Mouse (Mus musculus): ENCODE measurements around the gene Pcolce. TPM values are rescaled to one million over a fixed set of nuclear protein-coding genes. Genes with fewer than 3 reads are reported as not detected.

Pcolce gene
- polyA plus RNA-seq (2015; fragmentation: Nextera tagmentation; extraction: Ambion mirVana): 152 and 157 TPM in 2 replicates

- no peak for ATAC-seq (ENCODE audit: low FRiP score, low read depth)
- H3K9ac ChIP-seq: peak within 1 kb of the TSS; percentile 26; the same call in 1 of the 2 replicates
- H3K4me3 ChIP-seq: no peak within 1 kb of the TSS
- no peaks in the 10 kb centered on the region for H3K9me3 ChIP-seq
- no peaks in the 10 kb centered on the region for H3K36me3 ChIP-seq
- 47% methylated on average over 11 of the region's 11 CpGs for WGBS
- H3K27ac ChIP-seq: peak within 1 kb of the TSS; percentile 99
- no peak within 1 kb of the TSS for H3K4me2 ChIP-seq (replicated peaks)
- H3K27me3 ChIP-seq: no peaks in the 10 kb centered on the region
- peaks cover 53% of the 10 kb centered on the region for H3K4me1 ChIP-seq
These were observed at the start of gene Pcolce for GRCm38 (mm10) chr5:137613550-137613949. Pcolce (minus strand) TSS chr5:137613784.

- no peak for ATAC-seq (ENCODE audit: low FRiP score, low read depth)
- Histone ChIP-seq H3K4me2 (replicated peaks) (no peak overlapping the region), H3K36me3 (peaks cover 79% of the 10 kb centered on the region), H3K9ac (no peak overlapping the region), H3K4me3 (no peak overlapping the region), H3K27me3 (no peaks in the 10 kb centered on the region), H3K27ac (no peak overlapping the region), H3K4me1 (no peaks in the 10 kb centered on the region), H3K9me3 (no peaks in the 10 kb centered on the region)
- WGBS: 80% methylated on average over 9 of the region's 9 CpGs
These were observed 49.5 kb upstream of the Pcolce start for GRCm38 (mm10) chr5:137663057-137663456.

- peaks cover 63% of the 10 kb centered on the region for H3K36me3 ChIP-seq
- WGBS: 92% methylated on average over 6 of the region's 6 CpGs
- ATAC-seq (ENCODE audit: low FRiP score, low read depth): no peak
These were observed 46.6 kb upstream of the Pcolce start for GRCm38 (mm10) chr5:137660064-137660688.

GRCm38 (mm10) chr5:137656977-137657376, 43.4 kb upstream of the Pcolce start:
- WGBS: 27% methylated on average over 6 of the region's 6 CpGs
- no peak overlapping the region for H3K9ac ChIP-seq
- no peaks in the 10 kb centered on the region for H3K27me3 ChIP-seq
- no peak overlapping the region for H3K4me3 ChIP-seq
- no peaks in the 10 kb centered on the region for H3K9me3 ChIP-seq
- no peak overlapping the region for H3K4me2 ChIP-seq (replicated peaks)
- H3K4me1 ChIP-seq: 0 out of 2 replicates have a peak, but pooled peaks cover 6% of the 10 kb centered on the region
- ATAC-seq (ENCODE audit: low FRiP score, low read depth): peak; percentile 51; the same call in 1 of the 2 replicates
- peaks cover 59% of the 10 kb centered on the region for H3K36me3 ChIP-seq
- H3K27ac ChIP-seq: no peak overlapping the region; the same call in 1 of the 2 replicates

More at GRCm38 (mm10) chr5:137660064-137660688, 46.6 kb upstream of the Pcolce start:
- Histone ChIP-seq H3K27me3 (no peaks in the 10 kb centered on the region), H3K4me3 (no peak overlapping the region), H3K4me1 (0 out of 2 replicates have a peak, but pooled peaks cover 6% of the 10 kb centered on the region), H3K4me2 (replicated peaks) (no peak overlapping the region), H3K9me3 (no peaks in the 10 kb centered on the region), H3K9ac (no peak overlapping the region), H3K27ac (no peak overlapping the region)

- peaks cover 53% of the 10 kb centered on the region for H3K36me3 ChIP-seq
These were observed 41.2 kb upstream of the Pcolce start for GRCm38 (mm10) chr5:137654746-137655145.

GRCm38 (mm10) chr5:137653366-137653765, 39.8 kb upstream of the Pcolce start:
- peaks cover 39% of the 10 kb centered on the region for H3K36me3 ChIP-seq
- no peak overlapping the region for H3K9ac ChIP-seq
- no peak overlapping the region for H3K27ac ChIP-seq
- ATAC-seq (ENCODE audit: low FRiP score, low read depth): no peak
- no peak overlapping the region for H3K4me2 ChIP-seq (replicated peaks)
- H3K27me3 ChIP-seq: no peaks in the 10 kb centered on the region
- peaks cover 28% of the 10 kb centered on the region for H3K4me1 ChIP-seq
- WGBS: 90% methylated on average over 10 of the region's 10 CpGs
- no peaks in the 10 kb centered on the region for H3K9me3 ChIP-seq
- no peak overlapping the region for H3K4me3 ChIP-seq

More at GRCm38 (mm10) chr5:137654746-137655145, 41.2 kb upstream of the Pcolce start:
- Histone ChIP-seq H3K4me2 (replicated peaks) (no peak overlapping the region), H3K27ac (no peak overlapping the region), H3K9ac (no peak overlapping the region), H3K27me3 (no peaks in the 10 kb centered on the region), H3K4me1 (peaks cover 14% of the 10 kb centered on the region), H3K4me3 (no peak overlapping the region), H3K9me3 (no peaks in the 10 kb centered on the region)
- ATAC-seq (ENCODE audit: low FRiP score, low read depth): no peak
- 76% methylated on average over 7 of the region's 7 CpGs for WGBS

GRCm38 (mm10) chr5:137652474-137652873, 38.9 kb upstream of the Pcolce start:
- H3K4me1 ChIP-seq: peaks cover 36% of the 10 kb centered on the region
- H3K27ac ChIP-seq: no peak overlapping the region
- no peaks in the 10 kb centered on the region for H3K27me3 ChIP-seq
- 25% methylated on average over 3 of the region's 3 CpGs for WGBS
- ATAC-seq (ENCODE audit: low FRiP score, low read depth): no peak
- no peaks in the 10 kb centered on the region for H3K9me3 ChIP-seq
- H3K9ac ChIP-seq: no peak overlapping the region
- H3K4me3 ChIP-seq: no peak overlapping the region
- H3K36me3 ChIP-seq: peaks cover 36% of the 10 kb centered on the region
- no peak overlapping the region for H3K4me2 ChIP-seq (replicated peaks)

- 0 out of 2 replicates have a peak overlapping the region, but pooled peaks have one; percentile 19 for H3K9ac ChIP-seq
These were observed 36.3 kb upstream of the Pcolce start for GRCm38 (mm10) chr5:137649669-137650571.

GRCm38 (mm10) chr5:137649251-137649650, 35.7 kb upstream of the Pcolce start:
- 0 out of 2 replicates have a peak overlapping the region, but pooled peaks have one; percentile 19 for H3K9ac ChIP-seq

More at GRCm38 (mm10) chr5:137649669-137650571, 36.3 kb upstream of the Pcolce start:
- no peak for ATAC-seq (ENCODE audit: low FRiP score, low read depth)
- H3K27ac ChIP-seq: peak overlapping the region; percentile 29; the same call in 1 of the 2 replicates
- 19% methylated on average over 18 of the region's 18 CpGs for WGBS
- no peaks in the 10 kb centered on the region for H3K9me3 ChIP-seq
- no peak overlapping the region for H3K4me3 ChIP-seq
- H3K4me1 ChIP-seq: peaks cover 49% of the 10 kb centered on the region
- peaks cover 17% of the 10 kb centered on the region for H3K27me3 ChIP-seq
- peaks cover 28% of the 10 kb centered on the region for H3K36me3 ChIP-seq
- peak overlapping the region; percentile 7; the same call in 1 of the 2 replicates for H3K4me2 ChIP-seq (replicated peaks)

GRCm38 (mm10) chr5:137647827-137648601, 34.4 kb upstream of the Pcolce start:
- Histone ChIP-seq H3K4me1 (peaks cover 50% of the 10 kb centered on the region), H3K36me3 (peaks cover 15% of the 10 kb centered on the region), H3K4me2 (replicated peaks) (0 out of 2 replicates have a peak overlapping the region, but pooled peaks have one; percentile 16), H3K9ac (peak overlapping the region; percentile 25; the same call in 1 of the 2 replicates), H3K27me3 (peaks cover 36% of the 10 kb centered on the region), H3K27ac (peak overlapping the region; percentile 58), H3K4me3 (no peak overlapping the region), H3K9me3 (no peaks in the 10 kb centered on the region)
- 14% methylated on average over 9 of the region's 9 CpGs for WGBS
- ATAC-seq (ENCODE audit: low FRiP score, low read depth): peak; percentile 59

More at GRCm38 (mm10) chr5:137649251-137649650, 35.7 kb upstream of the Pcolce start:
- 26% methylated on average over 4 of the region's 4 CpGs for WGBS
- Histone ChIP-seq H3K4me2 (replicated peaks) (no peak overlapping the region), H3K36me3 (peaks cover 25% of the 10 kb centered on the region), H3K27me3 (peaks cover 24% of the 10 kb centered on the region), H3K27ac (peak overlapping the region; percentile 29; the same call in 1 of the 2 replicates), H3K9me3 (no peaks in the 10 kb centered on the region), H3K4me3 (no peak overlapping the region), H3K4me1 (peaks cover 50% of the 10 kb centered on the region)
- ATAC-seq (ENCODE audit: low FRiP score, low read depth): no peak

- Histone ChIP-seq H3K27ac (no peak within 1 kb of the TSS), H3K4me1 (peaks cover 50% of the 10 kb centered on the region), H3K9ac (peak within 1 kb of the TSS; percentile 20)
These were observed 32.1 kb upstream of the Pcolce start, which contains the start of gene Irs3 for GRCm38 (mm10) chr5:137645652-137646091. Irs3 (minus strand) TSS chr5:137645714.

More at GRCm38 (mm10) chr5:137645652-137646091, 32.1 kb upstream of the Pcolce start, which contains the start of gene Irs3:
- Histone ChIP-seq H3K4me3 (peak within 1 kb of the TSS; percentile 34), H3K36me3 (peaks cover 22% of the 10 kb centered on the region), H3K27me3 (peaks cover 37% of the 10 kb centered on the region), H3K9me3 (no peaks in the 10 kb centered on the region), H3K4me2 (replicated peaks) (peak within 1 kb of the TSS; percentile 58)
- 14% methylated on average over 11 of the region's 11 CpGs for WGBS
- no peak for ATAC-seq (ENCODE audit: low FRiP score, low read depth)
